Mouse (Mus musculus): ENCODE results near the gene Prdx2.

GRCm38 (mm10) chr8:84945235-84945632, 24.2 kb upstream of the Prdx2 start:
- TF ChIP-seq FLI1 (IDR thresholded peaks at IDR 0.05; ENCODE audit: low read length): no peak
- TF ChIP-seq GATA1 (IDR thresholded peaks at IDR 0.05; ENCODE audit: borderline replicate concordance, low read length): no peak

Measured in megakaryocyte, embryonic 14.5 days (primary cell).